Mouse (Mus musculus): ENCODE measurements around the gene Frmd4b.
A peak's percentile ranks its signal among the peaks of the same experiment; 100 is the strongest.

DNA sequence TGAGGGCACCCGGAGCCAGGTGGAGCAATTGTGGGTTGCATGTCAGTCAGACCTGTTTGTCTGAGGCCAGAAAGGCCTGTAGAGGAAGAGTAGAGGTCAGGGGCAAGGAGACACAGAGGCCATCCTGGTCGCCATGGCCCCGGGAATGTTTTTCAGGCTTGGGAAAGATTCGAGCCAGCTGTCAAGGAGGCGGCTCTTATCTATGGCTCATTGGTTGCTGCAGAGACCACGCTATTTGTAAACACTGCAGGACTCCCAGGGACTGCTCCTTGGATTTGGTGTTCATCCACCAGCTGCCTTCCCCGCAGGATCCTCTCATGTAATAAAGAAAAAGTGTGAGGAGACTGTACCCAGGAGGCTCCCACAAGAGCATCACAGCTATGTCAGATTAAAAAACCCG lies 34.6 kb downstream of the Frmd4b start:
- TF ChIP-seq EP300 (IDR thresholded peaks at IDR 0.05) (peak; percentile 18; the same call in 1 of the 2 replicates), CTCF (IDR thresholded peaks at IDR 0.05) (no peak)

Measured in lung, postnatal 0 days (tissue).